Mouse (Mus musculus): Measurements from ENCODE around the gene Ccdc117. TPM values are rescaled to one million over a fixed set of nuclear protein-coding genes. Genes with fewer than 3 reads are reported as not detected.

Ccdc117 gene
- polyA plus RNA-seq, 2 experiments, result 19.6 to 20.9 TPM

GRCm38 (mm10) chr11:5526573-5527439 is 15.2 kb downstream of the Ccdc117 start:
- WGBS, result 87% methylated on average over 7 of the region's 7 CpGs
- peaks cover 88% of the 10 kb centered on the region for H3K36me3 ChIP-seq (ENCODE audit: control insufficient read depth, insufficient read depth, low read length)
- no peak for DNase-seq (ENCODE audit: low spot score)
- H3K4me2 ChIP-seq (replicated peaks; ENCODE audit: low read depth, low read length, severe bottlenecking), result no peak overlapping the region
- no peak for ATAC-seq (ENCODE audit: low FRiP score, low read depth)
- H3K27me3 ChIP-seq (ENCODE audit: control insufficient read depth, insufficient read depth, low read length), result no peaks in the 10 kb centered on the region
- H3K9me3 ChIP-seq (ENCODE audit: control insufficient read depth, low read length), result no peaks in the 10 kb centered on the region
- peaks cover 11% of the 10 kb centered on the region for H3K4me1 ChIP-seq (ENCODE audit: control insufficient read depth, insufficient read depth, low read length)
- TF ChIP-seq POLR2A (IDR thresholded peaks at IDR 0.05; ENCODE audit: borderline replicate concordance, extremely low read depth, insufficient read depth, insufficient read length), result no peak
- no peak overlapping the region for H3K4me3 ChIP-seq (replicated peaks; ENCODE audit: low read length)
- no peak overlapping the region for H3K9ac ChIP-seq (ENCODE audit: low read depth, low read length, severe bottlenecking)
- no peak overlapping the region for H3K27ac ChIP-seq (replicated peaks; ENCODE audit: low read depth, low read length)

GRCm38 (mm10) chr11:5525418-5525817 is 16.6 kb downstream of the Ccdc117 start:
- Histone ChIP-seq H3K4me2 (replicated peaks; ENCODE audit: low read depth, low read length, severe bottlenecking) (no peak overlapping the region), H3K9me3 (ENCODE audit: control insufficient read depth, low read length) (no peaks in the 10 kb centered on the region), H3K27ac (replicated peaks; ENCODE audit: low read depth, low read length) (no peak overlapping the region), H3K27me3 (ENCODE audit: control insufficient read depth, insufficient read depth, low read length) (no peaks in the 10 kb centered on the region), H3K36me3 (ENCODE audit: control insufficient read depth, insufficient read depth, low read length) (peaks cover 75% of the 10 kb centered on the region), H3K9ac (ENCODE audit: low read depth, low read length, severe bottlenecking) (no peak overlapping the region), H3K4me1 (ENCODE audit: control insufficient read depth, insufficient read depth, low read length) (peaks cover 11% of the 10 kb centered on the region), H3K4me3 (replicated peaks; ENCODE audit: low read length) (no peak overlapping the region)
- ATAC-seq (ENCODE audit: low FRiP score, low read depth) (no peak), DNase-seq (ENCODE audit: low spot score) (no peak)
- WGBS, result 82% methylated on average over 4 of the region's 4 CpGs
- no peak for TF ChIP-seq POLR2A (IDR thresholded peaks at IDR 0.05; ENCODE audit: borderline replicate concordance, extremely low read depth, insufficient read depth, insufficient read length)

DNA sequence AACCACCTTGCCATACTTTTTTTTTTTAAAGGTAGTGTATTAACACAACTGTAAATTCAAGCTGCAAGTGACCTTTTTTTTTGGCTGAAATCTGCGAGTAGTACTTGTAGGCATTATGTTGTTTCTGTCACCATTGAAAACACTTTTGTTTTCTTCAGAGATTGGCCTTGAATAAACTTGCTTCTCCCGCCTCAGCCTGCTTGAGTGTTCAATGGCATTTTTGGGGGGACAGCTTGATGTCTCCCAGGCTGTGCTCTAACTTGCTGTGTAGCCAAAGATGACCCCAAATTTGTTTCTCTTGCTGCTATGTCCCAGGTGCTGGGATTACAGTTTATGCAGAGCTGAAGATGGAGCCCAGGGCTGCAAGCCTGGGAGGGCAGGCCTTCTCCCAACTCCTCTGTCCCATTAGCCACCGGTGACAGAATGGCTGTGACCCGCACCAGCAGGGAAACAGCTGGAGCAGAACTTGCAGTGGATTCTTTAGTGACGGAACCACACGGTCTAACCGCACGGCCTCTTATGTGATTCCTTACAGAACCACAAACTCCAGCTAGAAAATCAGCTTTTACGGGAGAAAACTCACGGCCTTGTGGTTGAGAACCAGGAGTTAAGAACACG is 19.1 kb downstream of the Ccdc117 start:
- Histone ChIP-seq H3K4me2 (replicated peaks; ENCODE audit: low read depth, low read length, severe bottlenecking) (peak overlapping the region; percentile 55), H3K4me1 (ENCODE audit: control insufficient read depth, insufficient read depth, low read length) (peaks cover 11% of the 10 kb centered on the region), H3K27ac (replicated peaks; ENCODE audit: low read depth, low read length) (no peak overlapping the region), H3K9ac (ENCODE audit: low read depth, low read length, severe bottlenecking) (peak overlapping the region; percentile 31; the same call in 1 of the 2 replicates), H3K27me3 (ENCODE audit: control insufficient read depth, insufficient read depth, low read length) (no peaks in the 10 kb centered on the region), H3K9me3 (ENCODE audit: control insufficient read depth, low read length) (no peaks in the 10 kb centered on the region), H3K4me3 (replicated peaks; ENCODE audit: low read length) (peak overlapping the region; percentile 99), H3K36me3 (ENCODE audit: control insufficient read depth, insufficient read depth, low read length) (peaks cover 51% of the 10 kb centered on the region)
- ATAC-seq (ENCODE audit: low FRiP score, low read depth) (no peak), DNase-seq (ENCODE audit: low spot score) (no peak)
- 86% methylated on average over 11 of the region's 11 CpGs for WGBS
- no peak for TF ChIP-seq POLR2A (IDR thresholded peaks at IDR 0.05; ENCODE audit: borderline replicate concordance, extremely low read depth, insufficient read depth, insufficient read length)

- DNase-seq (ENCODE audit: low spot score) (peak; percentile 79), ATAC-seq (ENCODE audit: low FRiP score, low read depth) (peak; percentile 19; the same call in 1 of the 2 replicates)
- under 1% methylated on average over 33 of the region's 34 CpGs for WGBS
- Histone ChIP-seq H3K27me3 (ENCODE audit: control insufficient read depth, insufficient read depth, low read length) (no peaks in the 10 kb centered on the region), H3K4me3 (replicated peaks; ENCODE audit: low read length) (peak overlapping the region; percentile 99), H3K9ac (ENCODE audit: low read depth, low read length, severe bottlenecking) (peak overlapping the region; percentile 99), H3K4me2 (replicated peaks; ENCODE audit: low read depth, low read length, severe bottlenecking) (peak overlapping the region; percentile 55), H3K27ac (replicated peaks; ENCODE audit: low read depth, low read length) (peak overlapping the region; percentile 95), H3K36me3 (ENCODE audit: control insufficient read depth, insufficient read depth, low read length) (peaks cover 46% of the 10 kb centered on the region), H3K9me3 (ENCODE audit: control insufficient read depth, low read length) (no peaks in the 10 kb centered on the region), H3K4me1 (ENCODE audit: control insufficient read depth, insufficient read depth, low read length) (peaks cover 11% of the 10 kb centered on the region)
- no peak for TF ChIP-seq POLR2A (IDR thresholded peaks at IDR 0.05; ENCODE audit: borderline replicate concordance, extremely low read depth, insufficient read depth, insufficient read length)
Measured at GRCm38 (mm10) chr11:5521516-5522291, 20.3 kb downstream of the Ccdc117 start.

DNA sequence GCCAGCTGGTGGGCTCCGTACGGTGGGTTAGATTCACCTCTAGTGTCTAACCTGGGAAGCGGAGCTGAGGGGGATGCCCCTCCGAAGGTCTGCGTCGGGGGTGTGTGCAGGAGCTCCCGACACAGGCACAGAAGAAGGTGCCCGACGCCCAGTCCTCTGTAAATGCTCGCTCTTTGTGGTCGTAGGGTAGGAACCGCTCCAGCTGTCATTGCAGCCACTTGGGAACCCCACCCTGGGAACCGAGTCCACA is 20.8 kb downstream of the Ccdc117 start:
- peaks cover 11% of the 10 kb centered on the region for H3K4me1 ChIP-seq (ENCODE audit: control insufficient read depth, insufficient read depth, low read length)
- H3K9me3 ChIP-seq (ENCODE audit: control insufficient read depth, low read length), result no peaks in the 10 kb centered on the region
- no peaks in the 10 kb centered on the region for H3K27me3 ChIP-seq (ENCODE audit: control insufficient read depth, insufficient read depth, low read length)
- WGBS, result 0% methylated on average over 13 of the region's 13 CpGs
- peak overlapping the region; percentile 95 for H3K27ac ChIP-seq (replicated peaks; ENCODE audit: low read depth, low read length)
- ATAC-seq (ENCODE audit: low FRiP score, low read depth) (no peak; the same call in 1 of the 2 replicates), DNase-seq (ENCODE audit: low spot score) (no peak)
- peak overlapping the region; percentile 99 for H3K4me3 ChIP-seq (replicated peaks; ENCODE audit: low read length)
- peak overlapping the region; percentile 99 for H3K9ac ChIP-seq (ENCODE audit: low read depth, low read length, severe bottlenecking)
- no peak for TF ChIP-seq POLR2A (IDR thresholded peaks at IDR 0.05; ENCODE audit: borderline replicate concordance, extremely low read depth, insufficient read depth, insufficient read length)
- H3K4me2 ChIP-seq (replicated peaks; ENCODE audit: low read depth, low read length, severe bottlenecking), result peak overlapping the region; percentile 55
- peaks cover 41% of the 10 kb centered on the region for H3K36me3 ChIP-seq (ENCODE audit: control insufficient read depth, insufficient read depth, low read length)

All from limb, embryonic 14.5 days (tissue).